Mouse (Mus musculus): ENCODE measurements around the gene Fah. TPM values are rescaled to one million over a fixed set of nuclear protein-coding genes. Genes with fewer than 3 reads are reported as not detected.

The Fah gene
- total RNA-seq (2014; rRNA removed) (8.9 and 10.4 TPM in 2 replicates), polyA plus RNA-seq (2015; fragmentation: Nextera tagmentation; extraction: Ambion mirVana) (10.6 and 12.2 TPM in 2 replicates)

DNA sequence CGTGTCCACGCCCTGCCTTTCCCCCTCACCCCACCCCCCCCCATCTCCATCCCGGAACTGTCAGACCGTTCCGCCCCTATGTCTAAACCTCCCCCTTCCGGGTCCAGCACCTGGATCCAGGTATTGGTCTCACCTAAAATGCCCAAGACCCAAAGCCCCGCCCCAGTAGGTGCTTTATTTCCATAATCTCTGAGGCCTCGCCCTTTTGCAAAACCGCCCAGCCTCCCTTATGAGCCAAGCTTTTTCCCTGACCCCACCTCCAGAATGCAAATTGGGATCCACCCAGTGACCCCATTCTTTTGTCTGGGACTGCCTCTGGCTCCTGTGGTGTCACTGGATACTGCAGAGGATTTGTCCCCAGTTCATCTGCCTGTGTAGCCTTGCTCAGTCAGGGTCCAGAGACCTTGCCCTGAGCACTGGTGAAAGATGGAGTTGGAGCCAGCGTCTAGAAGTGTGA lies at the start of gene Fah:
Fah (minus strand) TSS at position 430 of the 457 bp plus-strand sequence.
- no peak for TF ChIP-seq CTCF (IDR thresholded peaks at IDR 0.05; ENCODE audit: low read depth)
- Histone ChIP-seq H3K9ac (peak within 1 kb of the TSS; percentile 81), H3K36me3 (ENCODE audit: insufficient read depth) (no peaks in the 10 kb centered on the region), H3K27me3 (ENCODE audit: insufficient read depth, low read length) (no peaks in the 10 kb centered on the region), H3K4me2 (ENCODE audit: low read depth) (peak within 1 kb of the TSS; percentile 72), H3K9me3 (ENCODE audit: low read length) (no peaks in the 10 kb centered on the region), H3K4me1 (ENCODE audit: insufficient read depth) (peaks cover 10% of the 10 kb centered on the region), H3K27ac (ENCODE audit: low read depth, low read length) (peak within 1 kb of the TSS; percentile 59), H3K4me3 (ENCODE audit: low read depth, low read length) (peak within 1 kb of the TSS; percentile 65)
- WGBS = 1% methylated on average over 10 of the region's 10 CpGs
- ATAC-seq (peak; percentile 21), DNase-seq (peak; percentile 43)

DNA sequence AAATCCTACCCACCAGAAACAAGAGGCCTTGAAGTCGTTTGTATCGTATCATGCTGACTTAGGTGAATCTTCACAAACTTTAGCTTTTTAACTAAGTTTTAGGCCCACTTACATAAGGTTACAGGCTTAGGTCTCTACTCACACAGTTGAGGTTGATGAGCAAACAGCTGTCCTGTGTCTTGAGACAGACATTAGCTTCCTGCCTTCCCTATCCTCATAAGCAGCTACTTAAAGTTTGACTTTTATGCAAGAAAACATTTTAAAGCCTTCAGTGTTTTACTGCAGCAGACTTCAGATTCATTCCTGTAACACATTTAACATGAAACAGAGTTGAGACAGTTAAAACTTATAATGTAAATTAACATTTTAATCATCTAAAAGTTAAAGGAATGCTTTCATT lies 46.2 kb upstream of the Fah start:
- Histone ChIP-seq H3K4me3 (ENCODE audit: low read depth, low read length) (no peak overlapping the region), H3K27me3 (ENCODE audit: insufficient read depth, low read length) (no peaks in the 10 kb centered on the region), H3K27ac (ENCODE audit: low read depth, low read length) (no peak overlapping the region), H3K9ac (no peak overlapping the region), H3K36me3 (ENCODE audit: insufficient read depth) (no peaks in the 10 kb centered on the region), H3K4me1 (ENCODE audit: insufficient read depth) (no peaks in the 10 kb centered on the region), H3K4me2 (ENCODE audit: low read depth) (no peak overlapping the region), H3K9me3 (ENCODE audit: low read length) (no peaks in the 10 kb centered on the region)
- DNase-seq (no peak), ATAC-seq (no peak)
- TF ChIP-seq CTCF (IDR thresholded peaks at IDR 0.05; ENCODE audit: low read depth) = no peak
- WGBS = 88% methylated on average over 2 of the region's 2 CpGs

DNA sequence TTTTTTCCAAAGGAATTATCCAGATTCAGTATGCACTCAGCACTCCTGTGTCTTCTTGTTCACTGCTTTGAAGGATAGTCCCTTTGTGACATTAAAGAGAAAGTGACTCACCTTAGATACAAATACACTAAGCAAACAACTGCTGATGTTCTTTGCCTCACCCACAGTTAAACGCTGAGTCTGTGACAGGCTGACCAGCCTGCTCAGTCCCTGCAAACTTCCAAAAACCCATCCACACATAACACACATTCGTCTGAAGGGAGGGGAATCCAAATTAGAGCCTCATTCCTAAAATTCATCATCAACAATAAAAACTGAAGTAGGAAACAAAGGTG lies 45.4 kb upstream of the Fah start:
- no peaks in the 10 kb centered on the region for H3K36me3 ChIP-seq (ENCODE audit: insufficient read depth)
- no peak overlapping the region for H3K9ac ChIP-seq
- H3K9me3 ChIP-seq (ENCODE audit: low read length) = no peaks in the 10 kb centered on the region
- H3K4me2 ChIP-seq (ENCODE audit: low read depth) = no peak overlapping the region
- H3K27ac ChIP-seq (ENCODE audit: low read depth, low read length) = no peak overlapping the region
- WGBS = 77% methylated on average over 2 of the region's 2 CpGs
- DNase-seq (no peak), ATAC-seq (no peak)
- TF ChIP-seq CTCF (IDR thresholded peaks at IDR 0.05; ENCODE audit: low read depth) = no peak
- no peaks in the 10 kb centered on the region for H3K27me3 ChIP-seq (ENCODE audit: insufficient read depth, low read length)
- no peaks in the 10 kb centered on the region for H3K4me1 ChIP-seq (ENCODE audit: insufficient read depth)
- H3K4me3 ChIP-seq (ENCODE audit: low read depth, low read length) = no peak overlapping the region

GRCm38 (mm10) chr7:84651303-84651986 lies 44.9 kb upstream of the Fah start:
- Histone ChIP-seq H3K4me2 (ENCODE audit: low read depth) (no peak overlapping the region), H3K27me3 (ENCODE audit: insufficient read depth, low read length) (no peaks in the 10 kb centered on the region), H3K9me3 (ENCODE audit: low read length) (no peaks in the 10 kb centered on the region), H3K36me3 (ENCODE audit: insufficient read depth) (no peaks in the 10 kb centered on the region), H3K9ac (no peak overlapping the region), H3K27ac (ENCODE audit: low read depth, low read length) (no peak overlapping the region), H3K4me1 (ENCODE audit: insufficient read depth) (no peaks in the 10 kb centered on the region), H3K4me3 (ENCODE audit: low read depth, low read length) (no peak overlapping the region)
- no peak for TF ChIP-seq CTCF (IDR thresholded peaks at IDR 0.05; ENCODE audit: low read depth)
- DNase-seq = no peak
- WGBS = 93% methylated on average over 4 of the region's 4 CpGs
- no peak for ATAC-seq

GRCm38 (mm10) chr7:84649016-84649415 lies 42.5 kb upstream of the Fah start:
- ATAC-seq (no peak), DNase-seq (no peak)
- WGBS = 82% methylated on average over 2 of the region's 2 CpGs
- H3K4me2 ChIP-seq (ENCODE audit: low read depth) = no peak overlapping the region
- no peaks in the 10 kb centered on the region for H3K4me1 ChIP-seq (ENCODE audit: insufficient read depth)
- no peaks in the 10 kb centered on the region for H3K36me3 ChIP-seq (ENCODE audit: insufficient read depth)
- no peak overlapping the region for H3K4me3 ChIP-seq (ENCODE audit: low read depth, low read length)
- no peaks in the 10 kb centered on the region for H3K9me3 ChIP-seq (ENCODE audit: low read length)
- TF ChIP-seq CTCF (IDR thresholded peaks at IDR 0.05; ENCODE audit: low read depth) = no peak
- H3K27ac ChIP-seq (ENCODE audit: low read depth, low read length) = no peak overlapping the region
- H3K27me3 ChIP-seq (ENCODE audit: insufficient read depth, low read length) = no peaks in the 10 kb centered on the region
- H3K9ac ChIP-seq = no peak overlapping the region

DNA sequence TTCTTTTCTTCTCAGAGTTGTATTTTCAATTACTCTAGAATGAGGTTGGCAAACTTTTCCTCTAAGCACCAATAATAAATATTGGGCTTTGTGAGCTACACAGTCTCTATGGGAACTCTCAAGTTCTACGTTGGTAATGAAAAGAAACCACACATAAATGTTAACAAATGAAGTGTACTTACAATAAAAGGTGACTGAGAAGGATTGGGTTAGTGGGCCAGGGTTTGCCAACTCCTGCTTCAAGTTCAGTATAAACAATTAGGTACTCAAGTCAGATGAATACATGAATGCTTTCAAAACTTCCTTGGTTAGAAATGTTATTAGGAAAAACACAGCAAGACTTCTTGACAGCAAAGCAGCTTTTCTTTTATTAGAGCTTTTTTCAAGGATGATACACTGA lies 39.7 kb upstream of the Fah start:
- no peaks in the 10 kb centered on the region for H3K4me1 ChIP-seq (ENCODE audit: insufficient read depth)
- H3K36me3 ChIP-seq (ENCODE audit: insufficient read depth) = no peaks in the 10 kb centered on the region
- no peak overlapping the region for H3K9ac ChIP-seq
- 16% methylated on average over 1 of the region's 1 CpGs for WGBS
- H3K9me3 ChIP-seq (ENCODE audit: low read length) = no peaks in the 10 kb centered on the region
- no peak overlapping the region for H3K27ac ChIP-seq (ENCODE audit: low read depth, low read length)
- TF ChIP-seq CTCF (IDR thresholded peaks at IDR 0.05; ENCODE audit: low read depth) = no peak
- no peaks in the 10 kb centered on the region for H3K27me3 ChIP-seq (ENCODE audit: insufficient read depth, low read length)
- H3K4me3 ChIP-seq (ENCODE audit: low read depth, low read length) = no peak overlapping the region
- DNase-seq (no peak), ATAC-seq (no peak)
- H3K4me2 ChIP-seq (ENCODE audit: low read depth) = no peak overlapping the region

GRCm38 (mm10) chr7:84643270-84643998 lies 36.9 kb upstream of the Fah start:
- H3K27me3 ChIP-seq (ENCODE audit: insufficient read depth, low read length) = no peaks in the 10 kb centered on the region
- H3K9ac ChIP-seq = no peak overlapping the region
- no peaks in the 10 kb centered on the region for H3K9me3 ChIP-seq (ENCODE audit: low read length)
- no peaks in the 10 kb centered on the region for H3K4me1 ChIP-seq (ENCODE audit: insufficient read depth)
- no peak for TF ChIP-seq CTCF (IDR thresholded peaks at IDR 0.05; ENCODE audit: low read depth)
- 97% methylated on average over 6 of the region's 6 CpGs for WGBS
- no peak overlapping the region for H3K4me3 ChIP-seq (ENCODE audit: low read depth, low read length)
- H3K36me3 ChIP-seq (ENCODE audit: insufficient read depth) = no peaks in the 10 kb centered on the region
- H3K27ac ChIP-seq (ENCODE audit: low read depth, low read length) = no peak overlapping the region
- no peak for ATAC-seq
- H3K4me2 ChIP-seq (ENCODE audit: low read depth) = no peak overlapping the region
- DNase-seq = no peak
